Mouse (Mus musculus): Measurements from ENCODE around the gene Nup62. TPM values are rescaled to one million over a fixed set of nuclear protein-coding genes. Genes with fewer than 3 reads are reported as not detected.
A peak's percentile ranks its signal among the peaks of the same experiment; 100 is the strongest.

The Nup62 gene
- polyA plus RNA-seq, 1 experiment = 77.0 TPM

- peak overlapping the region; percentile 30 for H3K4me3 ChIP-seq
- peak overlapping the region; percentile 77 for H3K4me2 ChIP-seq (ENCODE audit: low read depth)
- no peaks in the 10 kb centered on the region for H3K36me3 ChIP-seq (ENCODE audit: control insufficient read depth, insufficient read depth)
- TF ChIP-seq POLR2AphosphoS2 (IDR thresholded peaks at IDR 0.05; ENCODE audit: insufficient read length, low read depth) = no peak
- no peak overlapping the region for H3ac ChIP-seq (ENCODE audit: control insufficient read depth, insufficient read length)
- no peaks in the 10 kb centered on the region for H3K27me3 ChIP-seq (ENCODE audit: control insufficient read depth, insufficient read depth, insufficient read length)
- peaks cover 27% of the 10 kb centered on the region for H3K79me2 ChIP-seq (ENCODE audit: control insufficient read depth, insufficient read depth)
Measured at GRCm38 (mm10) chr7:44855036-44855435, 39.1 kb downstream of the Nup62 start.

DNA sequence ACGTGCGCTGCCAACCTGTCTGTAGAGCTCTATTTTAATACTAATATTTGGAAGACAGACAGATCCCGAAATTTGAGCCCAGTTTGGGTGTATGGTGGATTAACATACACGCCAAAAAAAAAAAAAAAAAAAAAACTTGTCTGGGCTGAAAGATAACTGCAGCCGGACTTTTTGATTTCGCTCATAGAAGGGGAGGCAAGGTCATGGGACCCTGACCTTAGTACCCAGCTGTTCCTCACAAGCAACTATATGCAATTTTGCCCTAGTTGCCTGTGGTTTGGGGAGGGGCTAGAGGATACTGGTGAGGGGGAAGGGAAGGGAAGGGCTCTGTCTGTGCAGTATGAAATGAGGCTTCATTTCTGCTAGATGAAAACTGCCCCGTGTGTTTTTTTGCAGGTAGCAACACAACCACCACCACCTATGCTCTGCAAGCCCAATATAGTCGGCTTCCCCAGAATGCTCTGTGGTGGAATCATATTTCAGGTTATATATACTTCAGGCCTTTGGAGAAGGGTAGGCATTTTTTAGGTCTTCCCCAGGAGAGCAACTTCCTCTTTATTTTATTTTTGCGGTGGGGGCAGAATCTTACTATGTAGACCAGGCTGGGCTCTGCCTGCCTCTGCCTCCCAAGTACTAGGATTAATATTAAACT lies 40.5 kb downstream of the Nup62 start:
- Histone ChIP-seq H3K4me3 (peak overlapping the region; percentile 64), H3K27me3 (ENCODE audit: control insufficient read depth, insufficient read depth, insufficient read length) (no peaks in the 10 kb centered on the region), H3K36me3 (ENCODE audit: control insufficient read depth, insufficient read depth) (peaks cover 1% of the 10 kb centered on the region), H3K79me2 (ENCODE audit: control insufficient read depth, insufficient read depth) (peaks cover 15% of the 10 kb centered on the region), H3K4me2 (ENCODE audit: low read depth) (peak overlapping the region; percentile 84), H3ac (ENCODE audit: control insufficient read depth, insufficient read length) (no peak overlapping the region)
- 0 out of 2 replicates have a peak, but pooled peaks have one; percentile 2 for TF ChIP-seq CEBPB (IDR thresholded peaks at IDR 0.05; ENCODE audit: insufficient read depth, poor library complexity, severe bottlenecking)
- TF ChIP-seq POLR2AphosphoS2 (IDR thresholded peaks at IDR 0.05; ENCODE audit: insufficient read length, low read depth) = peak; percentile 21
- TF ChIP-seq TCF12 (IDR thresholded peaks at IDR 0.05; ENCODE audit: insufficient read depth, poor library complexity, severe bottlenecking) = no peak

GRCm38 (mm10) chr7:44857042-44857552 lies 41.2 kb downstream of the Nup62 start, which contains the start of gene Pnkp:
Gene Pnkp (plus strand): TSS chr7:44857139.
- peaks cover 5% of the 10 kb centered on the region for H3K36me3 ChIP-seq (ENCODE audit: control insufficient read depth, insufficient read depth)
- peak within 1 kb of the TSS; percentile 53 for H3ac ChIP-seq (ENCODE audit: control insufficient read depth, insufficient read length)
- TF ChIP-seq USF1 (IDR thresholded peaks at IDR 0.05; ENCODE audit: low read depth) (no peak), POLR2A (IDR thresholded peaks at IDR 0.05; ENCODE audit: insufficient read length, low read depth) (peak; percentile 65), POLR2AphosphoS2 (IDR thresholded peaks at IDR 0.05; ENCODE audit: insufficient read length, low read depth) (peak; percentile 74), CEBPB (IDR thresholded peaks at IDR 0.05; ENCODE audit: insufficient read depth, poor library complexity, severe bottlenecking) (peak; percentile 44; the same call in 1 of the 2 replicates)

GRCm38 (mm10) chr7:44857905-44858304 lies 42.0 kb downstream of the Nup62 start:
- Histone ChIP-seq H3K27me3 (ENCODE audit: control insufficient read depth, insufficient read depth, insufficient read length) (no peaks in the 10 kb centered on the region), H3K36me3 (ENCODE audit: control insufficient read depth, insufficient read depth) (peaks cover 5% of the 10 kb centered on the region), H3ac (ENCODE audit: control insufficient read depth, insufficient read length) (peak overlapping the region; percentile 53), H3K4me3 (peak overlapping the region; percentile 64), H3K79me2 (ENCODE audit: control insufficient read depth, insufficient read depth) (peaks cover 5% of the 10 kb centered on the region), H3K4me2 (ENCODE audit: low read depth) (peak overlapping the region; percentile 84)
- TF ChIP-seq SRF (IDR thresholded peaks at IDR 0.05; ENCODE audit: control insufficient read depth, insufficient read length, low read depth) (no peak), MYOD1 (IDR thresholded peaks at IDR 0.05; ENCODE audit: control insufficient read depth in 1 of 3, insufficient read length in 2 of 3, low read depth in 2 of 3) (no peak), MAX (IDR thresholded peaks at IDR 0.05; ENCODE audit: low read depth) (no peak), E2F4 (IDR thresholded peaks at IDR 0.05; ENCODE audit: insufficient read depth) (no peak), TCF12 (IDR thresholded peaks at IDR 0.05; ENCODE audit: insufficient read depth, poor library complexity, severe bottlenecking) (no peak), CEBPB (IDR thresholded peaks at IDR 0.05; ENCODE audit: insufficient read depth, poor library complexity, severe bottlenecking) (no peak), REST (IDR thresholded peaks at IDR 0.05; ENCODE audit: insufficient read depth, insufficient read length) (no peak), USF1 (IDR thresholded peaks at IDR 0.05; ENCODE audit: low read depth) (no peak), POLR2A (IDR thresholded peaks at IDR 0.05; ENCODE audit: insufficient read length, low read depth) (peak; percentile 28)

More at GRCm38 (mm10) chr7:44857042-44857552, 41.2 kb downstream of the Nup62 start, which contains the start of gene Pnkp:
- Histone ChIP-seq H3K4me2 (ENCODE audit: low read depth) (peak within 1 kb of the TSS; percentile 84), H3K27me3 (ENCODE audit: control insufficient read depth, insufficient read depth, insufficient read length) (no peaks in the 10 kb centered on the region), H3K79me2 (ENCODE audit: control insufficient read depth, insufficient read depth) (peaks cover 8% of the 10 kb centered on the region), H3K4me3 (peak within 1 kb of the TSS; percentile 64)

DNA sequence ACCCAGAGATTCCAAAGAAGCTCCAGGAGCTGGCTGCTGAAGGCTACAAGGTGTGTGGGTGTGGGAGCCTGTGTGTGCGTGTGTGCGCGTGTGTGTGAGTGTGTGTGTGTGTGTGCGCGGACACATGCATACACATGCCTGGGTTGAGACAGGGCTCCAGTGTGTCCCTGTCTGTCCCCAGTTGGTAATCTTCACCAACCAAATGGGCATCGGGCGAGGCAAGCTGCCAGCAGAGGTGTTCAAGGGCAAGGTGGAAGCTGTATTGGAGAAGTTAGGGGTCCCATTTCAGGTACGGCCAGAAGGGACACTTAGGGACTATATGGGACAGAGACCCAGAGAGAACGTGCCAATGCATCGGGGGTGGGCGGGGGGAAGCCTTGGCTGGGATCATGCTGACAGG lies 44.0 kb downstream of the Nup62 start:
- TF ChIP-seq TCF12 (IDR thresholded peaks at IDR 0.05; ENCODE audit: insufficient read depth, poor library complexity, severe bottlenecking) (no peak), POLR2A (IDR thresholded peaks at IDR 0.05; ENCODE audit: insufficient read length, low read depth) (no peak), USF1 (IDR thresholded peaks at IDR 0.05; ENCODE audit: low read depth) (no peak), TCF3 (IDR thresholded peaks at IDR 0.05; ENCODE audit: insufficient read length, low read depth) (no peak)
- Histone ChIP-seq H3K4me3 (no peak overlapping the region), H3K36me3 (ENCODE audit: control insufficient read depth, insufficient read depth) (peaks cover 5% of the 10 kb centered on the region), H3K27me3 (ENCODE audit: control insufficient read depth, insufficient read depth, insufficient read length) (no peaks in the 10 kb centered on the region), H3K4me2 (ENCODE audit: low read depth) (no peak overlapping the region), H3K79me2 (ENCODE audit: control insufficient read depth, insufficient read depth) (peaks cover 17% of the 10 kb centered on the region), H3ac (ENCODE audit: control insufficient read depth, insufficient read length) (no peak overlapping the region)

All from myocyte (in vitro differentiated cells).